Mouse (Mus musculus) CH12.LX (cell line): ENCODE results near the gene Fggy. TPM values are rescaled to one million over a fixed set of nuclear protein-coding genes. Genes with fewer than 3 reads are reported as not detected.

Source experiments
- DNase-seq: peaks from one replicate; pipeline ENCODE4 v3.0.0-alpha.2; 2013; ENCODE audit errors: extremely low read depth
- H3K27ac ChIP-seq: 2 replicates; pipeline ENCODE4 v1.5.1; 2012; ENCODE audit warnings: low read depth, mild to moderate bottlenecking, control low read depth, moderate library complexity; ENCODE audit not compliant: insufficient read depth
- H3K27me3 ChIP-seq: replicated peaks from 2 replicates; pipeline ENCODE3; 2012; ENCODE audit warnings: inconsistent platforms
- H3K36me3 ChIP-seq, 2 experiments: replicated peaks in 1 of 2; 2 replicates each; pipeline versions ENCODE3 to v1.6.1; 2012; ENCODE audit warnings: inconsistent platforms in 1 of 2, low read length in 1 of 2, mild to moderate bottlenecking in 1 of 2, mixed read lengths in 1 of 2, moderate library complexity in 1 of 2; ENCODE audit not compliant: control insufficient read depth in 1 of 2, insufficient read depth in 1 of 2
- H3K4me1 ChIP-seq, 2 experiments: 2 replicates each; pipeline ENCODE4 v1.6.1; 2012; ENCODE audit warnings: inconsistent platforms in 1 of 2, moderate library complexity in 1 of 2; ENCODE audit not compliant: insufficient read depth in 2 of 2, control insufficient read depth in 1 of 2
- H3K4me2 ChIP-seq: 2 replicates; pipeline ENCODE4 v1.6.1; 2012; ENCODE audit warnings: low read depth, mild to moderate bottlenecking, control low read depth; ENCODE audit not compliant: poor library complexity, insufficient read depth, severe bottlenecking
- H3K4me3 ChIP-seq, 3 experiments: fragments of 150-350 bp in 1 of 3; sonication (generic) in 1 of 3; replicated peaks in 1 of 3; 2 replicates each; pipeline versions ENCODE3 to v1.5.1; 2011 to 2012; ENCODE audit warnings: low read depth in 2 of 3, low read length in 2 of 3, mild to moderate bottlenecking in 2 of 3, moderate library complexity in 2 of 3, control low read depth in 1 of 3, improper control_type of control experiment in 1 of 3, inconsistent platforms in 1 of 3, mixed read lengths in 1 of 3; ENCODE audit not compliant: poor library complexity in 1 of 3
- H3K79me2 ChIP-seq: replicated peaks from 2 replicates; pipeline ENCODE4 v1.6.1; 2012; ENCODE audit warnings: mild to moderate bottlenecking, moderate library complexity; ENCODE audit not compliant: control insufficient read depth, poor library complexity, insufficient read depth, severe bottlenecking; ENCODE audit errors: extremely low read depth
- H3K9ac ChIP-seq: 2 replicates; pipeline ENCODE4 v1.6.1; 2012; ENCODE audit warnings: low read depth, mild to moderate bottlenecking, control low read depth, moderate library complexity; ENCODE audit not compliant: insufficient read depth
- H3K9me3 ChIP-seq: replicated peaks from 2 replicates; pipeline ENCODE3; 2012; ENCODE audit warnings: low read length, inconsistent platforms, mixed read lengths
- CHD2 ChIP-seq: IDR thresholded peaks from 2 replicates; pipeline ENCODE4 v1.6.1; 2011; ENCODE audit warnings: low read length, improper control_type of control experiment
- E2F4 ChIP-seq: IDR thresholded peaks from 2 replicates; pipeline ENCODE4 v1.6.1; 2011; ENCODE audit warnings: low read depth, low read length, improper control_type of control experiment; ENCODE audit not compliant: insufficient replicate concordance
- ELF1 ChIP-seq: IDR thresholded peaks from 2 replicates; pipeline ENCODE4 v1.6.1; 2014; ENCODE audit warnings: low read depth, mild to moderate bottlenecking, inconsistent platforms, low read length, improper control_type of control experiment
- EP300 ChIP-seq: IDR thresholded peaks from 2 replicates; pipeline ENCODE4 v1.6.1; 2011; ENCODE audit warnings: low read length, improper control_type of control experiment
- ETS1 ChIP-seq: conservative IDR thresholded peaks from 2 replicates; pipeline ENCODE4 v1.6.1; 2012; ENCODE audit warnings: low read depth, mild to moderate bottlenecking, inconsistent platforms, low read length, improper control_type of control experiment, moderate library complexity
- HCFC1 ChIP-seq: IDR thresholded peaks from 2 replicates; pipeline ENCODE4 v1.6.1; 2012; ENCODE audit warnings: low read depth, mild to moderate bottlenecking, inconsistent platforms, low read length, improper control_type of control experiment
- JUN ChIP-seq: IDR thresholded peaks from 2 replicates; pipeline ENCODE4 v1.6.1; 2011; ENCODE audit warnings: low read depth, mild to moderate bottlenecking, low read length, improper control_type of control experiment, moderate library complexity; ENCODE audit not compliant: insufficient read depth
- JUND ChIP-seq: conservative IDR thresholded peaks from 2 replicates; pipeline ENCODE4 v1.6.1; 2011; ENCODE audit warnings: low read depth, low read length, improper control_type of control experiment
- KAT2A ChIP-seq: IDR thresholded peaks from 2 replicates; pipeline ENCODE4 v1.6.1; 2012; ENCODE audit warnings: low read length, improper control_type of control experiment, inconsistent platforms; ENCODE audit not compliant: insufficient replicate concordance
- MXI1 ChIP-seq: IDR thresholded peaks from 2 replicates; pipeline ENCODE4 v1.6.1; 2011; ENCODE audit warnings: mild to moderate bottlenecking, low read depth, low read length, improper control_type of control experiment
- MYC ChIP-seq: IDR thresholded peaks from 2 replicates; pipeline ENCODE4 v1.6.1; 2011; ENCODE audit warnings: low read depth, mild to moderate bottlenecking, improper control_type of control experiment, low read length
- NELFE ChIP-seq: IDR thresholded peaks from 2 replicates; pipeline ENCODE4 v1.6.1; 2011; ENCODE audit warnings: low read depth, low read length, improper control_type of control experiment
- POLR2AphosphoS2 ChIP-seq: IDR thresholded peaks from 2 replicates; pipeline ENCODE4 v1.6.1; 2011; ENCODE audit warnings: low read depth, low read length, improper control_type of control experiment
- RCOR1 ChIP-seq: conservative IDR thresholded peaks from 2 replicates; pipeline ENCODE4 v1.6.1; 2012; ENCODE audit warnings: low read depth, mild to moderate bottlenecking, inconsistent platforms, low read length, improper control_type of control experiment
- SIN3A ChIP-seq: IDR thresholded peaks from 2 replicates; pipeline ENCODE4 v1.6.1; 2012; ENCODE audit warnings: low read length, improper control_type of control experiment, inconsistent platforms
- TCF12 ChIP-seq: IDR thresholded peaks from 2 replicates; pipeline ENCODE4 v1.6.1; 2014; ENCODE audit warnings: low read depth, mild to moderate bottlenecking, inconsistent platforms, low read length, improper control_type of control experiment
- UBTF ChIP-seq: IDR thresholded peaks from 2 replicates; pipeline ENCODE4 v1.6.1; 2012; ENCODE audit warnings: low read depth, mild to moderate bottlenecking, inconsistent platforms, low read length, improper control_type of control experiment, moderate library complexity
- USF1 ChIP-seq: IDR thresholded peaks from 2 replicates; pipeline ENCODE4 v1.6.1; 2014; ENCODE audit warnings: low read depth, mild to moderate bottlenecking, inconsistent platforms, low read length, improper control_type of control experiment
- USF2 ChIP-seq: conservative IDR thresholded peaks from 2 replicates; pipeline ENCODE4 v1.6.1; 2011; ENCODE audit warnings: low read depth, low read length, improper control_type of control experiment
- dilution Hi-C: fragments of 300-500 bp; cut with MboI; formaldehyde crosslinking; loops from 2 replicates; pipeline ENCODE4 v1.14.3; 2020; ENCODE audit warnings: low sequenced_read_pairs; ENCODE audit not compliant: extremely low pct_unique_long_range_greater_than_20kb, extremely low pct_ligation_motif_present
- in situ Hi-C: fragments of 300-500 bp; cut with MboI; formaldehyde crosslinking; loops from 3 replicates; pipeline ENCODE4 v1.14.3; 2019; ENCODE audit warnings: low sequenced_read_pairs, low pct_ligation_motif_present, low pct_unique_long_range_greater_than_20kb, mixed read lengths
- polyA plus RNA-seq: library from polyadenylated mRNA; unstranded; fragments of >175 nt; gene quantifications from 2 replicates; pipeline ENCODE4 v1.2.1, GENCODE M21; 2012; ENCODE audit warnings: low read depth; ENCODE audit not compliant: insufficient read length
- total RNA-seq, 2 experiments: library from RNA; depleted of rRNA; stranded (reverse); fragments of 300-350 nt in 1 of 2; fragments of >200 nt in 1 of 2; gene quantifications; 2 replicates each; pipeline ENCODE4 v1.2.3; 2012 to 2014

Fggy gene
- total and polyA plus RNA-seq, 3 experiments, result 6.2 to 7.5 (median 6.9) TPM

DNA sequence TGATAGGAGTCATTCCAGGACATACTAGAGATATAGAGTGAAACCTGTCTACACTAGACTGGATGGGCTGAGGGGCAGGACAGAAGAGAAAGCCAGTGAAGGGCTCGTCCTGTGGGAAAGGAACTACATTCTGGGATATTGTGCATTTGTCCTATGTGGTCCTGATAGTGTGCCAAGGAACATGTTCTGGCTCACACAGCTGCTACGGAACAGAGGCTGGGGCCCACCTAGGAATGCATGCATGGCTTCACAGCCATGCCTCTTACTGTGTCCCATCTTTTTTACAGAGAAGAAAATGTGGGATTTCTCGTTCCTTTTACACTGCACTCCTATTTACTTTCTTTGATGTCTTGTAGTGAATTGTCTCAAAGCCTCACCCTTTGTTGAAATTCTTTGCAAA lies 80.8 kb downstream of the Fggy start:
- in situ Hi-C loops (no loop called here), dilution Hi-C loops (no loop called here)
- Histone ChIP-seq H3K4me2 (no peak overlapping the region), H3K27ac (no peak overlapping the region), H3K4me1 (peaks cover 0 to 19% of the 10 kb centered on the region in 2 experiments; a peak in 2 of 4 replicates), H3K79me2 (no peaks in the 10 kb centered on the region), H3K27me3 (no peaks in the 10 kb centered on the region), H3K4me3 (no peak overlapping the region), H3K9me3 (no peaks in the 10 kb centered on the region), H3K36me3 (peaks cover 0 to 2% of the 10 kb centered on the region in 2 experiments), H3K9ac (no peak overlapping the region)
- TF ChIP-seq CHD2, result no peak
- TF ChIP-seq USF2, result no peak
- TF ChIP-seq RCOR1, result no peak
- no peak for TF ChIP-seq SIN3A
- no peak for TF ChIP-seq ETS1
- TF ChIP-seq MYC, result no peak
- no peak for DNase-seq

DNA sequence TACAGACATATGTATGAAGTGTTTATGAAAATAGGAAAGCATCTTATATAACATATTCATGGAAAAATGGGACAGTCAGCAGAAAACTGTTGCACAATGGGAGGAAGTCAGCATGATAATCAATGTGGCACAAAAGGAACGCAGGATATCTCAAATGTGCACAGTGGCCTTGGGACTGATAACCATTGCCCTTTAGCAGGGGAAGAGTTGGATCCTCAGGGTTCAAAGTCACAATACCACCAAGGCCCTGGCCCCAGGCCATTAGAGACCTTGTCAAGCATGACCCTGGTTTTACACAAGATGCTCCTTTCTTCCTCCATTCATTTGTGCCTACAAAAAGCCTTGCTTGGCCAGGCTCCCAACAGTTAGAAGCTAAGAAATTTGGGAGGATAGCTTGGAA lies 83.5 kb downstream of the Fggy start:
- H3K36me3 ChIP-seq, result peaks cover 0 to 2% of the 10 kb centered on the region in 2 experiments
- no peaks in the 10 kb centered on the region for H3K27me3 ChIP-seq
- H3K9ac ChIP-seq, result no peak overlapping the region
- TF ChIP-seq ELF1 (no peak), KAT2A (no peak), CHD2 (no peak), UBTF (no peak), EP300 (no peak), SIN3A (no peak), TCF12 (no peak), ETS1 (no peak), JUN (no peak), POLR2AphosphoS2 (no peak), E2F4 (no peak), NELFE (no peak), JUND (no peak), MYC (no peak), HCFC1 (no peak), USF1 (no peak), MXI1 (no peak)
- H3K79me2 ChIP-seq, result no peaks in the 10 kb centered on the region
- in situ Hi-C loops (no loop called here), dilution Hi-C loops (no loop called here)
- H3K9me3 ChIP-seq, result no peaks in the 10 kb centered on the region
- peaks cover 0 to 15% of the 10 kb centered on the region in 2 experiments; a peak in 2 of 4 replicates for H3K4me1 ChIP-seq
- no peak overlapping the region for H3K27ac ChIP-seq
- H3K4me2 ChIP-seq, result no peak overlapping the region
- no peak overlapping the region for H3K4me3 ChIP-seq
- no peak for DNase-seq
